Mouse (Mus musculus): ENCODE data around the gene Flad1. TPM values are rescaled to one million over a fixed set of nuclear protein-coding genes. Genes with fewer than 3 reads are reported as not detected.

Gene Flad1
- total RNA-seq, 1 experiment, result 20.3 TPM

DNA sequence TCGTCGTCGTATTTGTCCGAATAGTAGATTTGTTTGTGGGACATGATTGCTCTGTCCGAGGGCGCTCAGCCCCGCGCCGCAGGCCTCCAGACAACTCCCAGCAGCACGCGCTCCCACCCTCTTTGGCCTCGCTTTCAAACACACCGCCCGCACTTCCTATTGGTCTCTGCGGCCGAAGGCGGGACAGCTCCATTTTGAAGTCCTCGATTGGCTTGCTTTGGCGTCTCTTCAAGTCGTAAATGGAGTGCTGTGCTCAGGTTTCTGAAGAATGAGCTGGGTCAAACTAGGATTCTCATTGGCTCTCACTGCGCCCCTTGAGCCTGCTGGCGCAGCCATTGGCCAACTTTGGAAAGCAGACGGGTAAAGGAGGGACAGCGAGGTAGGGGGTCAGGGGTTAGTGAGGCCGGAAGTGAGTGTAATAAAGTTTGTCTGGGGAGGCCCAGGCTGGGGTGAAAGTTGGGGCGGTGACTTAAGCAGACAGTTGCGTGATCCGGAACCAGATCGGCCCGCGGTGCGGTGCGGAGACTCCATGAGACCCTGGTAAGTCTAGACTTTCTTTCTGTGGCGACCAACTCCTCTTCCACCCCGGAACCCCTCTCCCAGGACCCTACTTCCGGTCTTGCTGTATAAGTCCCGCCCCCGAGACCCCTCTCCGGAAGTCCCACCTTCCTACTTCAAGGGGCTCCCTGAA, 6.6 kb upstream of the Flad1 start, which contains the start of the genes Cks1b and Shc1:
Gene Cks1b (minus strand): TSS at position 214 of the 691 bp plus-strand sequence.
Gene Shc1 (plus strand): TSS at position 274 of the 691 bp plus-strand sequence.
- peaks cover 12 to 13% of the 10 kb centered on the region in 2 experiments; a peak in 3 of 4 replicates for H3K4me1 ChIP-seq (ENCODE audit: control insufficient read depth in 2 of 2, insufficient read depth in 2 of 2, low read length in 2 of 2, poor library complexity in 1 of 2)
- no peak for TF ChIP-seq ZNF384 (IDR thresholded peaks at IDR 0.05; ENCODE audit: low read depth, low read length)
- peak; percentile 45; the same call in 1 of the 2 replicates for TF ChIP-seq CHD2 (IDR thresholded peaks at IDR 0.05; ENCODE audit: low read depth, low read length)
- TF ChIP-seq HCFC1 (IDR thresholded peaks at IDR 0.05; ENCODE audit: borderline replicate concordance, insufficient read depth, low read length), result peak; percentile 57; the same call in 1 of the 2 replicates
- H3K36me3 ChIP-seq (ENCODE audit: control insufficient read depth, insufficient read depth, low read length, poor library complexity, severe bottlenecking), result peaks cover 22% of the 10 kb centered on the region
- no peaks in the 10 kb centered on the region for H3K9me3 ChIP-seq (ENCODE audit: control insufficient read depth, insufficient read depth, low read depth, low read length)
- peak within 1 kb of the TSS; percentile 96 for H3K27ac ChIP-seq (ENCODE audit: insufficient read depth, low read depth, low read length, poor library complexity, severe bottlenecking)
- DNase-seq (ENCODE audit: low read depth, low spot score), result peak; percentile 96
- in situ Hi-C loops (cut with MboI; ENCODE audit: low sequenced_read_pairs in 2 of 2, unreplicated experiment in 2 of 2), result no loop called here
- peak within 1 kb of the TSS; percentile 87 to 98 for H3K4me3 ChIP-seq (ENCODE audit: insufficient read depth in 1 of 2, low read depth in 1 of 2, low read length in 2 of 2, poor library complexity in 1 of 2, severe bottlenecking in 1 of 2)
- H3K9ac ChIP-seq (ENCODE audit: insufficient read depth, low read depth, low read length, poor library complexity, severe bottlenecking), result peak within 1 kb of the TSS; percentile 94

DNA sequence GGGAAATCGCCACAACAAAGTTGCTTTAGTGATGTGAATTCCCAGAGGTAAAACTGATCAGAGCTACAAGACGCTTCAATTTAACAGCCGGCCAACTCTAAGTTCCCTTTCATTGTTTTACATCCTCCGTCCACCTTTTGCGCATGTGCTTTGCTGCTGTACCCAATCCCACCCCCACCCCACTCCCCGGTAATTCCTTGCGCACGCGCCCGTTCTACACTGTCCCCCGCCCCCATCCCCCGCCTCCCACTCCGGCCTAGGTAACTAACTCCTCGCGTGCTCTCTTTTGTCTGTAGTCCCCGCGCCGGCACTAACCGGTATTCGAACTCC, 6.1 kb upstream of the Flad1 start:
- Histone ChIP-seq H3K4me3 (ENCODE audit: insufficient read depth in 1 of 2, low read depth in 1 of 2, low read length in 2 of 2, poor library complexity in 1 of 2, severe bottlenecking in 1 of 2) (peak overlapping the region; percentile 87 to 98), H3K9me3 (ENCODE audit: control insufficient read depth, insufficient read depth, low read depth, low read length) (no peaks in the 10 kb centered on the region), H3K9ac (ENCODE audit: insufficient read depth, low read depth, low read length, poor library complexity, severe bottlenecking) (peak overlapping the region; percentile 91), H3K27ac (ENCODE audit: insufficient read depth, low read depth, low read length, poor library complexity, severe bottlenecking) (peak overlapping the region; percentile 96), H3K36me3 (ENCODE audit: control insufficient read depth, insufficient read depth, low read length, poor library complexity, severe bottlenecking) (peaks cover 22% of the 10 kb centered on the region), H3K4me1 (ENCODE audit: control insufficient read depth in 2 of 2, insufficient read depth in 2 of 2, low read length in 2 of 2, poor library complexity in 1 of 2) (peaks cover 8 to 9% of the 10 kb centered on the region in 2 experiments; a peak in 2 of 4 replicates)
- no peak for DNase-seq (ENCODE audit: low read depth, low spot score)
- TF ChIP-seq HCFC1 (IDR thresholded peaks at IDR 0.05; ENCODE audit: borderline replicate concordance, insufficient read depth, low read length) (no peak), MAFK (IDR thresholded peaks at IDR 0.05; ENCODE audit: insufficient read depth, low read depth, low read length) (no peak), ZC3H11A (IDR thresholded peaks at IDR 0.05; ENCODE audit: borderline replicate concordance, low read depth, low read length) (no peak), CHD2 (IDR thresholded peaks at IDR 0.05; ENCODE audit: low read depth, low read length) (no peak), ZNF384 (IDR thresholded peaks at IDR 0.05; ENCODE audit: low read depth, low read length) (no peak)
- in situ Hi-C loops (cut with MboI; ENCODE audit: low sequenced_read_pairs in 2 of 2, unreplicated experiment in 2 of 2), result no loop called here

- Histone ChIP-seq H3K9ac (ENCODE audit: insufficient read depth, low read depth, low read length, poor library complexity, severe bottlenecking) (peak overlapping the region; percentile 81), H3K4me1 (ENCODE audit: control insufficient read depth in 2 of 2, insufficient read depth in 2 of 2, low read length in 2 of 2, poor library complexity in 1 of 2) (peaks cover 7 to 9% of the 10 kb centered on the region in 2 experiments; a peak in 2 of 4 replicates), H3K36me3 (ENCODE audit: control insufficient read depth, insufficient read depth, low read length, poor library complexity, severe bottlenecking) (peaks cover 22% of the 10 kb centered on the region), H3K4me3 (ENCODE audit: insufficient read depth in 1 of 2, low read depth in 1 of 2, low read length in 2 of 2, poor library complexity in 1 of 2, severe bottlenecking in 1 of 2) (peak overlapping the region; percentile 87 to 98), H3K9me3 (ENCODE audit: control insufficient read depth, insufficient read depth, low read depth, low read length) (no peaks in the 10 kb centered on the region), H3K27ac (ENCODE audit: insufficient read depth, low read depth, low read length, poor library complexity, severe bottlenecking) (no peak overlapping the region)
- in situ Hi-C loops (cut with MboI; ENCODE audit: low sequenced_read_pairs in 2 of 2, unreplicated experiment in 2 of 2), result no loop called here
- no peak for TF ChIP-seq HCFC1 (IDR thresholded peaks at IDR 0.05; ENCODE audit: borderline replicate concordance, insufficient read depth, low read length)
- TF ChIP-seq ZC3H11A (IDR thresholded peaks at IDR 0.05; ENCODE audit: borderline replicate concordance, low read depth, low read length), result no peak
- no peak for TF ChIP-seq CHD2 (IDR thresholded peaks at IDR 0.05; ENCODE audit: low read depth, low read length)
- TF ChIP-seq ZNF384 (IDR thresholded peaks at IDR 0.05; ENCODE audit: low read depth, low read length), result peak; percentile 53; the same call in 1 of the 2 replicates
- TF ChIP-seq MAFK (IDR thresholded peaks at IDR 0.05; ENCODE audit: insufficient read depth, low read depth, low read length), result no peak
- no peak for DNase-seq (ENCODE audit: low read depth, low spot score)
Observed at GRCm38 (mm10) chr3:89417131-89417530, 5.5 kb upstream of the Flad1 start.

DNA sequence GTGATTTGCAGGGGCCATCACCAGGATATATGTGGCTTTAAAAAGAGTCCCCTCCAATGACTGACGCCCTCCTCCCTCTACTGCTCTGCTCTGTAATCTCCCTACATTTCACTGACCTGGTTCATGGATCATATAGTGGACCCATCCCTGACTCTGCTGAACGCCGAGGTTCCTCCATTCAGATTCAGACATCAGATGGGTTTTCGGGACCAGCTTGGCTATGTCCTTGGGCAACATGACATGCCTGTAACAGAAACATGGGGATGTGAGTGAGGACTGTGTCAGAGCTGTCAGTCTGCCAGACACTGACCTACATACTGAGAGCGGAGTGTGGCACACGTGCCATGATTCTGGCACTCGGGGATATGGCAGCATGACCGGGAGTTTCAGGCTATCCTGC, 4.5 kb upstream of the Flad1 start:
- TF ChIP-seq ZC3H11A (IDR thresholded peaks at IDR 0.05; ENCODE audit: borderline replicate concordance, low read depth, low read length) (no peak), MAFK (IDR thresholded peaks at IDR 0.05; ENCODE audit: insufficient read depth, low read depth, low read length) (no peak), HCFC1 (IDR thresholded peaks at IDR 0.05; ENCODE audit: borderline replicate concordance, insufficient read depth, low read length) (no peak), CHD2 (IDR thresholded peaks at IDR 0.05; ENCODE audit: low read depth, low read length) (no peak), ZNF384 (IDR thresholded peaks at IDR 0.05; ENCODE audit: low read depth, low read length) (no peak)
- peak overlapping the region; percentile 1; the same call in 1 of the 2 replicates for H3K9ac ChIP-seq (ENCODE audit: insufficient read depth, low read depth, low read length, poor library complexity, severe bottlenecking)
- peaks cover 22% of the 10 kb centered on the region for H3K36me3 ChIP-seq (ENCODE audit: control insufficient read depth, insufficient read depth, low read length, poor library complexity, severe bottlenecking)
- H3K9me3 ChIP-seq (ENCODE audit: control insufficient read depth, insufficient read depth, low read depth, low read length), result no peaks in the 10 kb centered on the region
- peak overlapping the region in 1 of 2 experiments; percentile 15; a peak in 1 of 4 replicates for H3K4me3 ChIP-seq (ENCODE audit: insufficient read depth in 1 of 2, low read depth in 1 of 2, low read length in 2 of 2, poor library complexity in 1 of 2, severe bottlenecking in 1 of 2)
- in situ Hi-C loops (cut with MboI; ENCODE audit: low sequenced_read_pairs in 2 of 2, unreplicated experiment in 2 of 2), result no loop called here
- H3K4me1 ChIP-seq (ENCODE audit: control insufficient read depth in 2 of 2, insufficient read depth in 2 of 2, low read length in 2 of 2, poor library complexity in 1 of 2), result peaks cover 7 to 9% of the 10 kb centered on the region in 2 experiments; a peak in 2 of 4 replicates
- H3K27ac ChIP-seq (ENCODE audit: insufficient read depth, low read depth, low read length, poor library complexity, severe bottlenecking), result no peak overlapping the region
- no peak for DNase-seq (ENCODE audit: low read depth, low spot score)

All from ES-E14 (cell line).